Mouse (Mus musculus) layer of hippocampus, postnatal 25 days (tissue): Measurements from ENCODE around the gene Nup188. TPM values are rescaled to one million over a fixed set of nuclear protein-coding genes. Genes with fewer than 3 reads are reported as not detected.

Experiments
- DNase-seq, 2 experiments: peaks; one replicate each; pipeline ENCODE4 v3.0.0; 2022; ENCODE audit warnings: mixed read lengths in 2 of 2, low spot score in 1 of 2; ENCODE audit errors: extremely low spot score in 1 of 2
- total RNA-seq, 2 experiments: library from RNA; stranded (reverse); gene quantifications; 2 replicates each; pipeline ENCODE4 v1.2.3; 2021

Nup188 gene
- total RNA-seq, 2 experiments from 2014 or later, result 18.7 to 22.0 TPM

GRCm38 (mm10) chr2:30345971-30346676 is 59.9 kb downstream of the Nup188 start:
- DNase-seq, result no peak

DNA sequence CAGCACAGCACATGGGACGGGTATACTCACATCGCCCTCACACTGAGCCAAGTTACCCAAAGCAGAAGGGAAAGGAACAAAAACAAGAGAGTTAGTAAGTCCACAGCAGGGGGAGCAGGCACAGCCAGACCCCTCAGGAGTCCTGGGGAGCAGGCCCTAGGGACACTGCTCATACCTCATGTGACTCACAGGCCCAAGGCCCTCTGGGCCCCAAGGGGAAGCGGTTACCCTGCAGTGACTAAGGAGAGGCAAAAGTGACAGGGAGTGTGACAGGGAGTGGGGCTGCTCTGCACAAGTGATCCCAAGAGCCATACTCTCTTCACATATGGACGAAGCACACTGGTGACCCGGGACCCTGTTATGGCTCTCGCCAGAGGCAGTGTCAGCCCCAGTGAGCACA is 63.0 kb downstream of the Nup188 start:
- no peak for DNase-seq

GRCm38 (mm10) chr2:30351149-30351548 is 65.0 kb downstream of the Nup188 start:
- no peak for DNase-seq

GRCm38 (mm10) chr2:30355861-30356260 is 69.7 kb downstream of the Nup188 start:
- DNase-seq, result no peak

DNA sequence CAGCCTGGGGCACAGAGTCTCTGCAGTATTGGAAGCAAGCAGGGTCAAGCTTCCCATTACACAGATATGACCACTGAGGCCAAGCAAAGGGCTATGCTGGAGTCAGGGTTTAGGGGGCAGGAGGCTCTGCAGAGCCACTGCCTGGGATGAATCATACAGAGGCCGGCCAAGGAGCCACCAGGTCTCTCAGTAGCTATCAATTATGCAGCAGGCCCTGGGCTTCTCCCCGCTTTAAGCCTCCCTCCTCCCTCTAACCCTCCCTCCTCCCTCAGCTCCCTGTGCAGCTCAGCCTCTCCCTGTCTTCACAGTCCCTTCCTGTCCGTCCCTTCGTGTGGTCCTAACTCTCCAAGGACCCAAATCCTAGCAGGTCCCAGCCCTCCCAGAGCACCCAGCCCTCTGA is 70.1 kb downstream of the Nup188 start:
- no peak for DNase-seq

DNA sequence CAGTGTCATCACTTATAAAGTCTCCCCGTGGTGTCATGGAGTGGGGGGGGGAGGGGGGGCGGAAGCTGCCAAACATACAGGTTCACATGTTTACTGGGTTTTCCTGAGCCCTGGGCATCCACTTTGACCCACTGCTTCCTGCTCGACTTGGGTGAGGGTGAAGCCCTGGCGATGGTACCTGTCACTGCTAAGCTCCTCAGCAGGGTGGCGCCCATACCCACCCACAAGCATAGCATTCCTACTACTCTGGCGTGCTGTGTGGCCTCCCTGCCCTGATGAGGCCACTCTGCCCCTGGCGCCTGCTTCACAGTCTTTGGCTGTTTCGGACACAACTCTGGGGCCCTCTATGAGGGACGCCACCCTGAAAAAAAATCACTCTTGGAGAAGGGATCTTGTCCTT is 70.7 kb downstream of the Nup188 start:
- DNase-seq, result no peak

GRCm38 (mm10) chr2:30357552-30358510 is 71.6 kb downstream of the Nup188 start:
- DNase-seq, result no peak

DNA sequence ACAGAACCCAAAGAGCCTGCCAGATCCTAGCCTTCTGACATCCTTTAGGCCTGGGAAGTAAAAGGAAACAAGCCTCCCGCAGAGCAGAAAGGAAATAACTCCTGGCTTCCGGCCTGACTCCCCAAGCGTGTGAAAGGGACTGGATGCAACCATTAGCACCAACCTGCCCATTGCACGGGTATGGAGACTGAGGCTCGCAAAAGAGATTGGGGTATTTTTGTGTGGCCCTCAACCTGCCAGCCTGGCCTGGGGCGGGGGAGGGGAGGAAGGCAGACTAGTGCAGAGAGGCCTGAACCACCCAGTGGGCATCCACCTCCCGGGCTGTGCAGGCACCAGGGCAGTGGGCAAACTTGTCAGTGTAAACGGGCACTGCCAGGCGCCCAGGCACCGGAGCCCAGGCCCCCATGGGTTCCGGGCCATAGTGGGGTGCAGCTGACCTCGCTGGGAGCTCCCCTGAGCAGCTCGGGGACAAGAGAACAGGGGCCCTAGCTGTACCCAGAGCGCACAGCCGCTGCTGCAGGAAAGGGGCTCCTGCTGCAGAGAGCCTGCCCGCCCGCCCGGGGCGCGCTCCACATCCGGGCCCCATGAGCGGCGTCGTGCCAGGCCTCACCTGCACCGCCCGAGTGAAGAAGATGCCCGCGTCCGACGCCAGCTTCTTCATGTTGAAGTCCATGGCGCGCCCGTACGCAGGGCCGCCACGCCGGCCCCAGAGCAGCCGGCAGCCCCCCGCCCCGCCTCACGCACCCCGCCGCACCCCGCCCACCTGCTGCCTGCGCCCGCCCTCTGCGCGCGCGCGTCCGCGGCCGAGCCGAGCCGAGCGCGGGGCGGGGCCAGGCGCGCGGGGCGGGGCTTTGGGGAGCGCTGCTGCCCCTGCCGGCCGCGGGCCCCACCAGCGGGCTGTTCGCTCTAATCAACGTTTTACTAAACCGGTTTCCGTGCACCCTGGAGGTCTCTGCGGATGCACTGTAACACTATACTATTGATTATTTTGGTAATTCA is 72.6 kb downstream of the Nup188 start, which contains the start of gene Sh3glb2:
Gene Sh3glb2, minus strand, starts transcription at position 805 of the 999 bp plus-strand sequence.
- DNase-seq, result peak; percentile 67 to 72

DNA sequence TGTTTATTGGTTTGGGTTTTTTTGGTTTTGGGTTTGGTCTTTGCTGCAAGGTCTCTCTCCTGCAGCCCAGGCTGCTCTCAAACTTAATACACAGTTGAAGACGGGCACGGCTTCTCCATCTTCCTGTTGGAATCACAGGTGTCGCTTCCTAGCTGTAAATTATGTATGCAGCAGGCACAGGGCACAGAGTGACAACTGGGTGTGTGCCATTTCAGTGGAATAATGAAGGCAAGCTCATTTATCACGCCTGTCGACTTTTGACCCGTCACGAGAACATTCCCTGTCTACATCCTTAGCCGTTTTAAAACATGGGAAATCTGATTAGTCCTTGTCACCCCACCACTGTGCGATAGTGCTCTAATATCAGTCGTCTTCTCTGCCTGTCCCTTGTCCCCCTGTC is 74.4 kb downstream of the Nup188 start:
- DNase-seq, result no peak

DNA sequence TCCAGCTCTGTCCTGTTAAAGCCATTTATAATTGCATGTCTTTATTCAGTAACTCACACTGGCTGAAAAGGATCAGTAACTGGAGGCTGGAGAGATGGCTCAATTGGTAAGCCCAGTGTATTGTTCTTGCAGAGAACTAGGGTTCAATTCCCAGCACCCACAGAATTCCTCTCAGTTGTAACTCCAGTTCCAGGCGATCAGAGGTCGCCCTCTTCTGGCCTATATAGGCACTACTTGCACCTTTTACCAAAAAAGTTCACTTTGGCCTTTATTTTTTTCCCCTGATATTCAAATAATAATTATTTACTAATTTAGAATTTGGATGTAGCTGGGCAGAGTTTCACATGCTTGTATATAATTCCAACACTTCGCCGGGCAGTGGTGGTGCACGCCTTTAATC is 76.7 kb downstream of the Nup188 start:
- no peak for DNase-seq

DNA sequence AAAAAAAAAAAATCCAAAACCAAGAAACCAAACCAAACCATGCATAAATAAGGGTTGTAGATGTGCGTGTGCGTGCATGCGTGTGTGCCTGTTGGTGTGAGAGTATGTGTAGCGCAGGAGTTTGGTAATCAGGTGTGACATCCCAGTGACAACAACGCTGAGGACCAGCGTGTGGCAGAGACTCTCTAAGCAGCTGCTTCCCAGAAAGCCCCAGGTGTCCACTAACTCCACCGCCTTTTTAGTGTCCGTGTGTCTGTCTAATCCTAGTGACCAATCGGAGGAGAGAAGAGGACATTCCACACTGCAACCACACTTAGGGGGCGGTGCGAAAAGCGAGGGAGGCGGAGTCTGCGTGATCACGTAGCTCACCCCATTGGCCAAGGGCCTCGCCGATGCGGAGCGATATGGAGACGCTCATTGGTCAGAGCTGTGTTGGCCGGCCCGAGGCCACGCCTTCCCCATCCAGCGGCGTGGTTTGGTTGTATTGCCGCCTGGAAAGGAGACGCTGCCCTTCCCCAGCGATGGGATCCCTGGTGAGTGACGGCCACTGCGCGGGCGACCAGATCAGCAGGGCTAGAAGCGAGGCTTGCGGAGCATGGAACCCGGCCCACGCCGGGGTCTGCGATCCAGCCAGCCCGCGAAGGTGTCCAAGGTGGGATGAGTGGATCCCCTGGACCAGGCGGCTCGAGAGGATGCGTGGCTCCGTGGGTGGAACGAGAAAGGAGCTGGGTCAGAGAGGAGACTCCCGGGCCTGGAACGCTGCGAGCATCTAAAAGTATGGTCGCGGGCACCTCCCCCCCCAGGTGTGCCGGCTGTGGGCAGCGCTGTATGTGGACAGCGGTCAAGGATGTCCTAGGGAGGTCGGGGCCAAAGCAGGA is 77.8 kb downstream of the Nup188 start, which contains the start of gene Miga2:
Gene Miga2, plus strand, starts transcription at position 461 of the 878 bp plus-strand sequence.
- peak; percentile 85 to 88 for DNase-seq

GRCm38 (mm10) chr2:30365281-30366069 is 79.3 kb downstream of the Nup188 start:
- DNase-seq, result no peak

- no peak for DNase-seq
These were observed 80.0 kb downstream of the Nup188 start for GRCm38 (mm10) chr2:30366203-30366602.

DNA sequence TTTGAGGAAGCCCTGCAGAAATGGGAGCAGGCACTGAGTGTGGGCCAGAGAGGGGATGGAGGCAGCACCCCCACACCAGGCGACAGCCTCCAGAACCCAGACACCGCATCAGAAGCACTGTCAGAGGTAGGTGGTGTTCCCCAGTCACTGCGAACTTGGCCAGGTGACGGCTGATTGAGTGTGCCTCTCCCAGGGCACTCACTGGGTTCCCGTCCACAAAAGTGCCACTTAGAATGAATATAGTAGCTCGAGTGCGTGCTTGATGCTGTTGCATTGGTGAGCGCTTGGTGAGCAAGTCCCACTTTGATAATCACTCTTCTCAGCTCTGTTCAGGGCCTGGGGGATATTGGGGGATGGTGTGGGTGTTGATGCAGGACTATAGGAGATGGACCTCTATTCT is 85.3 kb downstream of the Nup188 start:
- no peak for DNase-seq

DNA sequence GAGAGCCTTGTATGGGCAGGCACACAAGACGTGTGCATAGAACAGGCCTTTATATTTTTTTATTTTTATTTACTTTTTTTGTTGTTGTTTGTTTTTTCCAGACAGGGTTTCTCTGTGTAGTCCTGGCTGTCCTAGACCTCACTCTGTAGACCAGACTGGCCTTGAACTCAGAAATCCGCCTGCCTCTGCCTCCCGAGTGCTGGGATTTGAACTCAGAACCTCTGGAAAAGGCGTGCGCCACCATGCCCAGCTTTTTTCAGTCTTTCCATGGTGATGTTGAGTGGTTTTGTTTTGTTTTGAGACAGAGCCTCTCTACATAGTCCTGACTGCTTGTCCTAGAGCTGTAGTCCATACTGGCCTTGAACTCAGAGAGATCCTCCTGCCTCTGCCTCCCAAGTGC is 86.5 kb downstream of the Nup188 start:
- no peak for DNase-seq

DNA sequence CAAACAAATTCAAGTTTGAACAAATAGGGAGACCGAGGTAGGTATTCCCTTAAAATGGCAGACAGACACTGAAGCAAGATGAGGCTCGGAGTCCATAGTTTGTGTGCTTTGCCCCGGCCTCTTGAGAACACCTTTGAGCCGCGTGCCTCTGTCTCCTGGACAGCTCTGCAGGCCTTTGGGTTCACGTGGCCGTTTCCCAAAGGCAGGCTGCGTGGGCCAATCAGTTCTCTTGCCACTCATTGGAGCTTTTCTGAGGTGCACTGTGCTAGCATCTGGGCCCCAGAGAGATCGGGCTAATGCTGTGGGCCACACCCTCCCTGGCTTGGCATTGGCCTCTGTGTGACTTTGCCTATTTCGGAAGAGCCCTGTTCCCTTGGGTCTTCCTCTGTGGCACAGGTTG is 89.7 kb downstream of the Nup188 start:
- DNase-seq, result no peak

GRCm38 (mm10) chr2:30377721-30378120 is 91.5 kb downstream of the Nup188 start:
- DNase-seq, result no peak

DNA sequence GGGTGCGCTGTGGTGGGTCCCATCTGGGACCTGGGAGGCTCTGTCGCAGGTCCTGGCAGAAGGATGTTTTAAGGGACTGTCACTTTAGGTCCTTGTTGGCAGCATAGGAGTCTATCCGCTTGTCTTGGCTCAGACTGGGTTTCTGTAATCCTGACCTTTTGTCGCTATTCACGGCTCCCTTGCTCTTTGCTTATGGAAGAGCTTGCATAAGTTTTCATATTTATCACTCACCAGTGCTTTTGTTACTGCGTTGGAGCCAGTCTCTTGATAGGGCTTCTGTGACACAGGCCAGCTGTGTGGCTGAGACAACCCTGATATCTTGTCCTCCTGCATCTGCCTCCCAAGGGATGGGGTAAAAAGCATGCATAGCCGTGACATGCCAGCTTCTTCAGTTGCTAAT is 93.1 kb downstream of the Nup188 start:
- no peak for DNase-seq
